Mouse (Mus musculus) MEL (cell line): ENCODE measurements around the gene Pole4.

ENCODE experiments used
- MAZ ChIP-seq: IDR thresholded peaks from 2 replicates; pipeline ENCODE4 v1.6.1; 2012; ENCODE audit warnings: low read depth, mild to moderate bottlenecking, inconsistent platforms, low read length, improper control_type of control experiment
- RAD21 ChIP-seq: IDR thresholded peaks from 2 replicates; pipeline ENCODE4 v1.6.1; 2011; ENCODE audit warnings: mild to moderate bottlenecking, low read depth, low read length, improper control_type of control experiment

GRCm38 (mm10) chr6:82740868-82741517, 35.8 kb upstream of the Pole4 start:
- TF ChIP-seq RAD21 (no peak), MAZ (no peak)
